Mouse (Mus musculus) inflammation-experienced regulatory T-cells, adult 6 months (primary cell): ENCODE data around the gene Per3. TPM values are rescaled to one million over a fixed set of nuclear protein-coding genes. Genes with fewer than 3 reads are reported as not detected.

Experiments used
- ATAC-seq: one replicate; pipeline ENCODE4 v1.8.0; 2017
- polyA plus RNA-seq, 3 experiments: library from polyadenylated mRNA; unstranded; fragments of 100-300 nt; shearing (Covaris generic); gene quantifications; one replicate each; pipeline ENCODE4 v1.2.1; 2017

Per3 gene
- polyA plus RNA-seq, 3 experiments from 2014 or later, result 1.8 to 7.7 (median 7.6) TPM

- ATAC-seq, result no peak
Measured at GRCm38 (mm10) chr4:150956369-150957105, 87.9 kb downstream of the Per3 start.

Other genes starting within 250 kb of the Per3 start
- gene Errfi1, start 190.7 kb downstream of the Per3 start, polyA plus RNA-seq, result 1 to 10 TPM; 3.2 to 4.5 (median 3.6) TPM
- 100 to 1,000 TPM; 379 to 537 (median 522) TPM for gene Park7, start 130.2 kb downstream of the Per3 start, polyA plus RNA-seq
- 100 to 1,000 TPM; 101 to 158 (median 156) TPM for gene Tnfrsf9, start 130.1 kb downstream of the Per3 start, polyA plus RNA-seq
- not detected for gene Uts2, start 47.6 kb downstream of the Per3 start, polyA plus RNA-seq
- 10 to 100 TPM; 43.5 to 56.3 (median 47.6) TPM for gene Vamp3, start 13.3 kb upstream of the Per3 start, polyA plus RNA-seq
- not detected for gene Gm13090, start 44.9 kb upstream of the Per3 start, polyA plus RNA-seq